In genomic region chr3:27470781-27471180, GRCm38 (mm10) we compare ENCODE assay signal across 22 mouse cellular contexts.
DNase-seq lines count a peak whose midpoint lies in the region; ATAC-seq lines count a peak whose summit lies in the region.
"Had no signal": no experiment of that assay in that cellular context is flagged by ENCODE, and none has a peak within 500 bp of the region (broad histone marks: within the 10 kb centered on the region; RNA-seq: fewer than 3 reads in every experiment).

No protein-coding gene starts in this region.

- no peak overlapping the region for H3K4me2 ChIP-seq in heart, embryonic 11.5 days
- H3K4me2 ChIP-seq: embryonic facial prominence, embryonic 12.5 days; forebrain, embryonic 13.5 days; forebrain, embryonic 15.5 days had no signal

- DNase-seq in heart, embryonic 10.5 days (ENCODE audit: low spot score): no peak
- no peak for DNase-seq in heart, adult 8-10 months (ENCODE audit: low spot score)
- peak; percentile 46 to 63 for DNase-seq in heart, postnatal 10 days
- DNase-seq in MN1 (ENCODE audit: low spot score): peak; percentile 12
- peak; percentile 32 to 44 for DNase-seq in heart, postnatal 14 days
- DNase-seq in layer of hippocampus, adult 9-11 months: no peak
- DNase-seq in layer of hippocampus, adult 11-12 months (ENCODE audit: low spot score): no peak
- DNase-seq: adrenal gland, adult 8-10 months; adrenal gland, postnatal 14 days; adrenal gland, postnatal 36 days; cerebellum, adult 11-12 months; cerebellum, adult 2 months; cerebellum, adult 9-10 months; cerebellum, postnatal 10 days; cerebellum, postnatal 25 days had no signal

- 38% methylated on average over 8 of the region's 8 CpGs for WGBS in heart, embryonic 10.5 days
- WGBS in heart, embryonic 11.5 days (ENCODE audit: insufficient replicate concordance): 36% methylated on average over 8 of the region's 8 CpGs

- intact Hi-C loops in heart, postnatal 10 days (cut with DNase I): no loop called here
- intact Hi-C loops in heart, postnatal 14 days (cut with DNase I): loop anchor here (5.0 kb wide), 1 partner anchor 237 kb away; no protein-coding TSS in a partner anchor

- H3K27ac ChIP-seq in heart, embryonic 10.5 days: peak overlapping the region; percentile 30; the same call in 1 of the 2 replicates
- no peak overlapping the region for H3K27ac ChIP-seq in heart, embryonic 11.5 days (ENCODE audit: low read depth, low read length)
- H3K27ac ChIP-seq: embryonic facial prominence, embryonic 10.5 days; embryonic facial prominence, embryonic 12.5 days; forebrain, embryonic 13.5 days; forebrain, embryonic 15.5 days had no signal

- 0 out of 2 replicates have a peak, but pooled peaks cover 3% of the 10 kb centered on the region for H3K9me3 ChIP-seq in heart, embryonic 10.5 days
- H3K9me3 ChIP-seq in heart, embryonic 11.5 days (replicated peaks; ENCODE audit: control insufficient read depth, low read length): 0 out of 2 replicates have a peak, but pooled peaks cover 3% of the 10 kb centered on the region
- H3K9me3 ChIP-seq: forebrain, embryonic 13.5 days; forebrain, embryonic 15.5 days had no signal

- no peak for ATAC-seq in heart, embryonic 11.5 days (replicated peaks; ENCODE audit: insufficient number of reproducible peaks, low FRiP score, low TSS enrichment)
- ATAC-seq: activated CD4-positive, CD25-positive, alpha-beta regulatory T cell, adult 4 months; forebrain, embryonic 13.5 days; forebrain, embryonic 15.5 days; Patski had no signal

- H3K9ac ChIP-seq in heart, embryonic 11.5 days (ENCODE audit: low read depth, low read length): no peak overlapping the region
- H3K9ac ChIP-seq: embryonic facial prominence, embryonic 12.5 days; forebrain, embryonic 13.5 days; forebrain, embryonic 15.5 days had no signal

- H3K4me3 ChIP-seq in heart, embryonic 10.5 days: no peak overlapping the region
- H3K4me3 ChIP-seq in heart, embryonic 11.5 days (ENCODE audit: low read depth, low read length): no peak overlapping the region
- H3K4me3 ChIP-seq: embryonic facial prominence, embryonic 10.5 days; embryonic facial prominence, embryonic 12.5 days; forebrain, embryonic 13.5 days; forebrain, embryonic 15.5 days had no signal

- peaks cover 16% of the 10 kb centered on the region for H3K4me1 ChIP-seq in heart, embryonic 10.5 days
- H3K4me1 ChIP-seq in heart, embryonic 11.5 days (ENCODE audit: control insufficient read depth, insufficient read depth, low read length): peaks cover 11% of the 10 kb centered on the region
- H3K4me1 ChIP-seq: embryonic facial prominence, embryonic 10.5 days; embryonic facial prominence, embryonic 12.5 days; forebrain, embryonic 13.5 days; forebrain, embryonic 15.5 days had no signal

- H3K27me3 ChIP-seq in heart, embryonic 10.5 days (ENCODE audit: insufficient read depth, poor library complexity, severe bottlenecking): no peaks in the 10 kb centered on the region
- H3K27me3 ChIP-seq in heart, embryonic 11.5 days (ENCODE audit: control insufficient read depth, insufficient read depth, low read length): no peaks in the 10 kb centered on the region
- H3K27me3 ChIP-seq: embryonic facial prominence, embryonic 12.5 days; forebrain, embryonic 13.5 days; forebrain, embryonic 15.5 days; Patski had no signal

- H3K36me3 ChIP-seq in heart, embryonic 10.5 days: peaks cover 54% of the 10 kb centered on the region
- H3K36me3 ChIP-seq in heart, embryonic 11.5 days (ENCODE audit: control insufficient read depth, insufficient read depth, low read length): peaks cover 26% of the 10 kb centered on the region
- H3K36me3 ChIP-seq: forebrain, embryonic 15.5 days had no signal

Comparison
In these comparisons a context has a peak if more than half of its experiments do, and no peak if none do; other contexts are left out.
1. DNase-seq: peak in heart, postnatal 10 days (2 of 2), MN1 (single experiment) and heart, postnatal 14 days (2 of 2); none in heart, embryonic 10.5 days (single experiment), heart, adult 8-10 months (single experiment), layer of hippocampus, adult 9-11 months (single experiment) and layer of hippocampus, adult 11-12 months (single experiment).